Mouse (Mus musculus): ENCODE results near the gene Reep1. TPM values are rescaled to one million over a fixed set of nuclear protein-coding genes. Genes with fewer than 3 reads are reported as not detected.

Reep1 gene
- polyA plus RNA-seq, 1 experiment from 2014 or later, result 118 TPM

DNA sequence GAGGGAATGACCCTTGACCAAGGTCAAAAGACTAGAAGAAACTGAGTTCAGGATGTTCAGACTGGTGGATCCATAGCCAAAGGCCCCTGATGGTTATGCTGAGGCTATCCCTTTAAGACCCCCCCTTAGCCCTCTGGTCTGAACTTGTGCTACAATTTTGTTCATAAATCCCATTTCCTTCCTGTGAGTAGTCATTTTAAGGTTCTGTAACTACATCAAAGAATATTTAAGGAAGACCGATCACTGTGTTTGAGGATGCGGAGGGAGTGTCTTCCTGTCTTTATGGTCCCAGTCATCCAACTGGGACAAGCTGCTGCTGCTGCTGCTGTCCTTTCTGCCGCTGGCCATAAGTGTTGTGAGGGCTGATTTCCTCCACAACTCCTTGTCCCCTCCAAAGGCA, 3.0 kb downstream of the Reep1 start:
- Histone ChIP-seq H3K9ac (ENCODE audit: low read length) (no peak overlapping the region), H3K27me3 (ENCODE audit: control insufficient read depth, insufficient read depth, low read length) (no peaks in the 10 kb centered on the region), H3K4me1 (ENCODE audit: control insufficient read depth, insufficient read depth, low read length) (peaks cover 6% of the 10 kb centered on the region), H3K36me3 (ENCODE audit: control insufficient read depth, insufficient read depth, low read length) (no peaks in the 10 kb centered on the region), H3K4me3 (ENCODE audit: low read depth, low read length) (no peak overlapping the region), H3K27ac (ENCODE audit: low read depth, low read length) (no peak overlapping the region), H3K4me2 (ENCODE audit: low read depth) (no peak overlapping the region), H3K9me3 (ENCODE audit: control insufficient read depth, low read length) (no peaks in the 10 kb centered on the region)
- WGBS, result 84% methylated on average over 3 of the region's 3 CpGs
- DNase-seq (ENCODE audit: low spot score) (no peak), ATAC-seq (ENCODE audit: insufficient read depth, low FRiP score, low TSS enrichment) (no peak)

DNA sequence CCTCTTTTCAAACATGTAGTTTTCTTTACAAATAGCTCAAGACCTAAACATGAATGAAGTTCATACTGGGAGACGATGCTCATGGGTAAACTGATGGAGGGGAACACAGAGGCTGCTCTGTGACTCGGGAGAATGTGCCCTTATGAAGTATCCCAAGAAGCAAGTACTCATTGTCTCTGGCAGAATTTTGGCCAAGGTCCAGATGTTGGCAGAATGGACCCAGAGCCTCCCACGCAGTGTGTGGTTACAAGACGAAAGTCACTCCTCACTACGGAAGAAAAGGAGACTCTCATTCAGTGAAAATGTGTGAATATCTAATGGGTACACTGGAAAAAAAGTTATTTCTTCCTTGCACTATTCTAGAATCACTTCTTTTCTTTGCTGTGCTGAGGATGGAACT, 3.8 kb downstream of the Reep1 start:
- Histone ChIP-seq H3K4me3 (ENCODE audit: low read depth, low read length) (no peak overlapping the region), H3K4me2 (ENCODE audit: low read depth) (no peak overlapping the region), H3K9me3 (ENCODE audit: control insufficient read depth, low read length) (no peaks in the 10 kb centered on the region), H3K4me1 (ENCODE audit: control insufficient read depth, insufficient read depth, low read length) (peaks cover 6% of the 10 kb centered on the region), H3K27ac (ENCODE audit: low read depth, low read length) (no peak overlapping the region), H3K36me3 (ENCODE audit: control insufficient read depth, insufficient read depth, low read length) (no peaks in the 10 kb centered on the region), H3K9ac (ENCODE audit: low read length) (no peak overlapping the region), H3K27me3 (ENCODE audit: control insufficient read depth, insufficient read depth, low read length) (no peaks in the 10 kb centered on the region)
- DNase-seq (ENCODE audit: low spot score) (no peak), ATAC-seq (ENCODE audit: insufficient read depth, low FRiP score, low TSS enrichment) (no peak)
- WGBS, result 89% methylated on average over 5 of the region's 5 CpGs

- H3K27ac ChIP-seq (ENCODE audit: low read depth, low read length), result no peak overlapping the region
- 86% methylated on average over 2 of the region's 2 CpGs for WGBS
- no peak for DNase-seq (ENCODE audit: low spot score)
- no peak overlapping the region for H3K9ac ChIP-seq (ENCODE audit: low read length)
- H3K27me3 ChIP-seq (ENCODE audit: control insufficient read depth, insufficient read depth, low read length), result no peaks in the 10 kb centered on the region
- H3K9me3 ChIP-seq (ENCODE audit: control insufficient read depth, low read length), result no peaks in the 10 kb centered on the region
- H3K4me3 ChIP-seq (ENCODE audit: low read depth, low read length), result no peak overlapping the region
- no peak overlapping the region for H3K4me2 ChIP-seq (ENCODE audit: low read depth)
- peaks cover 3% of the 10 kb centered on the region for H3K4me1 ChIP-seq (ENCODE audit: control insufficient read depth, insufficient read depth, low read length)
- ATAC-seq (ENCODE audit: insufficient read depth, low FRiP score, low TSS enrichment), result no peak
- H3K36me3 ChIP-seq (ENCODE audit: control insufficient read depth, insufficient read depth, low read length), result no peaks in the 10 kb centered on the region
Observed at GRCm38 (mm10) chr6:71713532-71713931, 6.2 kb downstream of the Reep1 start.

GRCm38 (mm10) chr6:71715006-71715405, 7.6 kb downstream of the Reep1 start:
- WGBS, result 83% methylated on average over 5 of the region's 5 CpGs
- H3K4me1 ChIP-seq (ENCODE audit: control insufficient read depth, insufficient read depth, low read length), result no peaks in the 10 kb centered on the region
- no peak overlapping the region for H3K9ac ChIP-seq (ENCODE audit: low read length)
- ATAC-seq (ENCODE audit: insufficient read depth, low FRiP score, low TSS enrichment) (no peak), DNase-seq (ENCODE audit: low spot score) (no peak)
- no peak overlapping the region for H3K4me3 ChIP-seq (ENCODE audit: low read depth, low read length)
- no peak overlapping the region for H3K27ac ChIP-seq (ENCODE audit: low read depth, low read length)
- H3K4me2 ChIP-seq (ENCODE audit: low read depth), result no peak overlapping the region
- no peaks in the 10 kb centered on the region for H3K9me3 ChIP-seq (ENCODE audit: control insufficient read depth, low read length)
- H3K27me3 ChIP-seq (ENCODE audit: control insufficient read depth, insufficient read depth, low read length), result no peaks in the 10 kb centered on the region
- no peaks in the 10 kb centered on the region for H3K36me3 ChIP-seq (ENCODE audit: control insufficient read depth, insufficient read depth, low read length)

GRCm38 (mm10) chr6:71716434-71716833, 9.1 kb downstream of the Reep1 start:
- no peak overlapping the region for H3K9ac ChIP-seq (ENCODE audit: low read length)
- ATAC-seq (ENCODE audit: insufficient read depth, low FRiP score, low TSS enrichment), result no peak
- H3K27me3 ChIP-seq (ENCODE audit: control insufficient read depth, insufficient read depth, low read length), result no peaks in the 10 kb centered on the region
- H3K4me3 ChIP-seq (ENCODE audit: low read depth, low read length), result no peak overlapping the region
- WGBS, result 90% methylated on average over 5 of the region's 5 CpGs
- no peak overlapping the region for H3K4me2 ChIP-seq (ENCODE audit: low read depth)
- no peak overlapping the region for H3K27ac ChIP-seq (ENCODE audit: low read depth, low read length)
- DNase-seq (ENCODE audit: low spot score), result no peak
- no peaks in the 10 kb centered on the region for H3K36me3 ChIP-seq (ENCODE audit: control insufficient read depth, insufficient read depth, low read length)
- H3K4me1 ChIP-seq (ENCODE audit: control insufficient read depth, insufficient read depth, low read length), result no peaks in the 10 kb centered on the region
- no peaks in the 10 kb centered on the region for H3K9me3 ChIP-seq (ENCODE audit: control insufficient read depth, low read length)

GRCm38 (mm10) chr6:71718322-71718721, 11.0 kb downstream of the Reep1 start:
- Histone ChIP-seq H3K4me1 (ENCODE audit: control insufficient read depth, insufficient read depth, low read length) (peaks cover 12% of the 10 kb centered on the region; the same call in 1 of the 2 replicates), H3K27ac (ENCODE audit: low read depth, low read length) (no peak overlapping the region), H3K27me3 (ENCODE audit: control insufficient read depth, insufficient read depth, low read length) (no peaks in the 10 kb centered on the region), H3K9ac (ENCODE audit: low read length) (no peak overlapping the region), H3K4me2 (ENCODE audit: low read depth) (no peak overlapping the region), H3K4me3 (ENCODE audit: low read depth, low read length) (no peak overlapping the region), H3K9me3 (ENCODE audit: control insufficient read depth, low read length) (no peaks in the 10 kb centered on the region), H3K36me3 (ENCODE audit: control insufficient read depth, insufficient read depth, low read length) (no peaks in the 10 kb centered on the region)
- ATAC-seq (ENCODE audit: insufficient read depth, low FRiP score, low TSS enrichment), result no peak
- no peak for DNase-seq (ENCODE audit: low spot score)
- 85% methylated on average over 2 of the region's 2 CpGs for WGBS

GRCm38 (mm10) chr6:71719302-71719701, 11.9 kb downstream of the Reep1 start:
- Histone ChIP-seq H3K4me1 (ENCODE audit: control insufficient read depth, insufficient read depth, low read length) (peaks cover 13% of the 10 kb centered on the region; the same call in 1 of the 2 replicates), H3K27me3 (ENCODE audit: control insufficient read depth, insufficient read depth, low read length) (no peaks in the 10 kb centered on the region), H3K4me2 (ENCODE audit: low read depth) (no peak overlapping the region), H3K9me3 (ENCODE audit: control insufficient read depth, low read length) (no peaks in the 10 kb centered on the region), H3K27ac (ENCODE audit: low read depth, low read length) (no peak overlapping the region), H3K9ac (ENCODE audit: low read length) (no peak overlapping the region), H3K4me3 (ENCODE audit: low read depth, low read length) (no peak overlapping the region), H3K36me3 (ENCODE audit: control insufficient read depth, insufficient read depth, low read length) (no peaks in the 10 kb centered on the region)
- no peak for DNase-seq (ENCODE audit: low spot score)
- WGBS, result 87% methylated on average over 4 of the region's 4 CpGs
- no peak for ATAC-seq (ENCODE audit: insufficient read depth, low FRiP score, low TSS enrichment)

DNA sequence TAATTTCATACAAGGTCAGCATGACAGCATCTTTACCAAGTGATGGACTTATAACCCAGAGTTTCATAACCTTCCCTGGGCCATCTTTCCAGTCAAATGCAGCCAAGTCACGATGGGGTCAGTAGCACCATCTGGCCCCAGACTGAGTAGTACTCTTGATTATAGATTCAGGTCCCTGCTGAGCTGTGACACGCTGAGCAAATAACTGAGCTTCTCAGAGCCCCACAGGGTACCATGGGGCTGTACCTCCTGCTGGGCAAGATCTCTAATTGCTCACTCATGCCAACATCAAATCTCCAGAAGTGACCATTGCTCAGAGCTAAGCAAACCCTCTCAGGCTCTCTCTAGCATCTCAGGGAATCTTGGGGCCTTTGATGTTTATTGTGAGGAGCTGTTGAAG, 15.6 kb downstream of the Reep1 start:
- Histone ChIP-seq H3K36me3 (ENCODE audit: control insufficient read depth, insufficient read depth, low read length) (no peaks in the 10 kb centered on the region), H3K4me1 (ENCODE audit: control insufficient read depth, insufficient read depth, low read length) (peaks cover 13% of the 10 kb centered on the region; the same call in 1 of the 2 replicates), H3K9me3 (ENCODE audit: control insufficient read depth, low read length) (no peaks in the 10 kb centered on the region), H3K27me3 (ENCODE audit: control insufficient read depth, insufficient read depth, low read length) (no peaks in the 10 kb centered on the region), H3K27ac (ENCODE audit: low read depth, low read length) (no peak overlapping the region), H3K4me3 (ENCODE audit: low read depth, low read length) (no peak overlapping the region), H3K9ac (ENCODE audit: low read length) (no peak overlapping the region), H3K4me2 (ENCODE audit: low read depth) (no peak overlapping the region)
- 13% methylated on average over 2 of the region's 2 CpGs for WGBS
- ATAC-seq (ENCODE audit: insufficient read depth, low FRiP score, low TSS enrichment), result no peak
- no peak for DNase-seq (ENCODE audit: low spot score)

DNA sequence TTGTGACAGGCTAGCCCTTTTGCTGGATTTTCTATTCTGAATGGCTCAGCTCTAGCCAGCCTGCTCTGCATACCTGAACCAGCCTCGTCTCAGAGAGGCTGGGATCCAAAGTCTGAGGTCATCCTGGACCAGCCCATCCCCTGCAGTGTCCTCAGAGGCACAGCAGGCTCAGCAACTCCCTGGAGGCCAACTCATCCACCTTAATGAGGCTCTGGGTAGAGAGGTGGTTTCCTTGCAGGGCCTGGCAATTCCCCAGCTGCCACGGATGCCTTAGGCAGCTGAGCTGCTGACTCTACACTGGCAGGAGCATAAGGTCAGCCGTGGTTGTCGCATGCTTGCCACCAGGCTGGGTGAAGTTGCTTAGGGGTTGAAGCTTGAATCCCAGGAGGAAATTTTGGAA, 16.2 kb downstream of the Reep1 start:
- H3K27ac ChIP-seq (ENCODE audit: low read depth, low read length), result no peak overlapping the region
- H3K36me3 ChIP-seq (ENCODE audit: control insufficient read depth, insufficient read depth, low read length), result no peaks in the 10 kb centered on the region
- H3K4me2 ChIP-seq (ENCODE audit: low read depth), result no peak overlapping the region
- ATAC-seq (ENCODE audit: insufficient read depth, low FRiP score, low TSS enrichment) (no peak), DNase-seq (ENCODE audit: low spot score) (no peak)
- H3K9me3 ChIP-seq (ENCODE audit: control insufficient read depth, low read length), result no peaks in the 10 kb centered on the region
- no peak overlapping the region for H3K4me3 ChIP-seq (ENCODE audit: low read depth, low read length)
- peaks cover 13% of the 10 kb centered on the region; the same call in 1 of the 2 replicates for H3K4me1 ChIP-seq (ENCODE audit: control insufficient read depth, insufficient read depth, low read length)
- 43% methylated on average over 4 of the region's 4 CpGs for WGBS
- H3K27me3 ChIP-seq (ENCODE audit: control insufficient read depth, insufficient read depth, low read length), result no peaks in the 10 kb centered on the region
- no peak overlapping the region for H3K9ac ChIP-seq (ENCODE audit: low read length)

Data from neural tube, embryonic 11.5 days (tissue).